Mouse (Mus musculus): ENCODE results near the gene Gm813.

Gene Gm813

GRCm38 (mm10) chr16:58607101-58607500 is 9.7 kb downstream of the Gm813 start:
- in situ Hi-C loops (cut with MboI, MseI): no loop called here

GRCm38 (mm10) chr16:58604680-58605079 is 12.1 kb downstream of the Gm813 start:
- in situ Hi-C loops (cut with MboI, MseI): no loop called here

- in situ Hi-C loops (cut with MboI, MseI): no loop called here
Observed at GRCm38 (mm10) chr16:58603831-58604230, 12.9 kb downstream of the Gm813 start.

- in situ Hi-C loops (cut with MboI, MseI): no loop called here
Observed at GRCm38 (mm10) chr16:58600846-58601245, 15.9 kb downstream of the Gm813 start.

- in situ Hi-C loops (cut with MboI, MseI): no loop called here
Observed at GRCm38 (mm10) chr16:58591299-58591698, 25.5 kb downstream of the Gm813 start.

- in situ Hi-C loops (cut with MboI, MseI): no loop called here
Observed at GRCm38 (mm10) chr16:58589444-58589843, 27.3 kb downstream of the Gm813 start.

GRCm38 (mm10) chr16:58573949-58574722 is 42.6 kb downstream of the Gm813 start:
- in situ Hi-C loops (cut with MboI, MseI): no loop called here

- in situ Hi-C loops (cut with MboI, MseI): no loop called here
Observed at GRCm38 (mm10) chr16:58570694-58571264, 46.0 kb downstream of the Gm813 start.

All from regulatory T cell (primary cell).